Mouse (Mus musculus): ENCODE results near the gene Egfr.

GRCm38 (mm10) chr11:16810086-16810485 is 58.1 kb downstream of the Egfr start:
- no peak for TF ChIP-seq CTCF (IDR thresholded peaks at IDR 0.05; ENCODE audit: borderline replicate concordance, insufficient read depth, low read depth, low read length)
- no peak for TF ChIP-seq POLR2A (IDR thresholded peaks at IDR 0.05; ENCODE audit: borderline replicate concordance, insufficient read depth, low read length)

Data from cerebellum, adult 2 months (tissue).